Mouse (Mus musculus): Measurements from ENCODE around the gene Ptprg. TPM values are rescaled to one million over a fixed set of nuclear protein-coding genes. Genes with fewer than 3 reads are reported as not detected.
A peak's percentile ranks its signal among the peaks of the same experiment; 100 is the strongest.

The Ptprg gene
- polyA plus RNA-seq, 1 experiment: 48.6 TPM

GRCm38 (mm10) chr14:11992111-11992510 is 438.8 kb downstream of the Ptprg start:
- no peak for DNase-seq (ENCODE audit: low read depth)
- TF ChIP-seq POLR2A (IDR thresholded peaks at IDR 0.05; ENCODE audit: borderline replicate concordance, extremely low read depth, insufficient read depth, insufficient read length, poor library complexity, severe bottlenecking) (no peak), CTCF (IDR thresholded peaks at IDR 0.05; ENCODE audit: borderline replicate concordance, extremely low read depth, insufficient read depth, insufficient read length) (no peak)

GRCm38 (mm10) chr14:11992534-11992933 is 439.2 kb downstream of the Ptprg start:
- TF ChIP-seq POLR2A (IDR thresholded peaks at IDR 0.05; ENCODE audit: borderline replicate concordance, extremely low read depth, insufficient read depth, insufficient read length, poor library complexity, severe bottlenecking) (no peak), CTCF (IDR thresholded peaks at IDR 0.05; ENCODE audit: borderline replicate concordance, extremely low read depth, insufficient read depth, insufficient read length) (no peak)
- no peak for DNase-seq (ENCODE audit: low read depth)

DNA sequence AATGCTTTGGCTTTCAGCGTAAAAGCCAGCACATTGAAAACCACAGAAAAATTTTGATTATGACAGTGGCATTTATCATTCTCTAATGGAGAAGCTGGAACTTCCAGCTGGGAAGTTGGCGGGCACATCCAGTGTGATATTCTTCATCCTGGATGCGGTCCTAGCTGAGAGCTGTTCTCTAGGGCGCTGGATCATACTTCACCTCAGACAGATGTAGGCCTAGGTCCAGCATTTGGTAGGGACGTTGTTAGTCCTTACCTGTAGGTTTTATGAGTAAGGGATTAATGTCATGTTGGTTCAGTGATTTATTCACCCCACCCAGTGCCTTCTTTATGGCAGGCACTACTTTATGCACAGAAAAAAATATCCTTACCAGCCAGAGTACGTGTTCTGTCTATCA is 444.2 kb downstream of the Ptprg start:
- no peak for DNase-seq (ENCODE audit: low read depth)
- no peak for TF ChIP-seq POLR2A (IDR thresholded peaks at IDR 0.05; ENCODE audit: borderline replicate concordance, extremely low read depth, insufficient read depth, insufficient read length, poor library complexity, severe bottlenecking)

DNA sequence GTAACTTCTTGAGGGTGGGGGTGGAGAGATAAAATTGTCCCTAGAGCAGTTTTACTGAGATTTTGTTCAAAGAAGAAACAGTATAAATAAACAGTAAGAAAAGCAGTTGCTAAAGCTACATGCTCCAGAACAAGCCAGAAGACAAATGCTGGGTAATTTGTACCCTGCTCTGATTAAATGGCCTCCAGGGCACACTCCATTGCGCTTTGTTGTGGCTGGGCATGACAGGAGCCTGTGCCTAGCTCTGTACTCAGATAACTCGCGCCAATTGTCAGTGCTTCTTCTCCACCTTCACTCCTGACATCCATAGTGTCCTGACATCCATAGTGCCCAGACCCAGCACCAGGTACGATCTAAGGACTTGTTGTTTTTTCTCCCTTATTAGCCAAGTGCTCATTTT is 445.1 kb downstream of the Ptprg start:
- TF ChIP-seq CTCF (IDR thresholded peaks at IDR 0.05; ENCODE audit: borderline replicate concordance, extremely low read depth, insufficient read depth, insufficient read length): no peak
- TF ChIP-seq POLR2A (IDR thresholded peaks at IDR 0.05; ENCODE audit: borderline replicate concordance, extremely low read depth, insufficient read depth, insufficient read length, poor library complexity, severe bottlenecking): no peak
- DNase-seq (ENCODE audit: low read depth): no peak

DNA sequence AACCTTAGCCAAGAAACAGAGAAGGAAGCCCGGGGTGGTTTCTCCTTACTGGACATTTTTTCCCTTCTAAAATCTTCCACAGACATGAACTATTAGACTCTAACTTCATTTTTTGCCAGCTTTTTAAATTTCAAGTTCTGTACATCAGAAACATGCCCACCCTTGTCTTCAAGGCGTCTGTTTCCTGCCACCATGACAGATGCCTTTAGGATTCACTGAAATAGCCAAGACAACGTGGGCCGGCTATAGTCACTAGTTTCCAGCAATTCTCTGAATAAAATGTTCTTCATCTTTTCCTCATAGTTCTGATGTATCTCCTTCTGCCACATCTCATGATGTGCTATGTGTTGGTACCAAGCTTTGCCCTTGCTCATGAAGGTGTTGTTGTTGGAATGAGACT is 450.7 kb downstream of the Ptprg start:
- DNase-seq (ENCODE audit: low read depth): no peak
- TF ChIP-seq CTCF (IDR thresholded peaks at IDR 0.05; ENCODE audit: borderline replicate concordance, extremely low read depth, insufficient read depth, insufficient read length): no peak
- no peak for TF ChIP-seq POLR2A (IDR thresholded peaks at IDR 0.05; ENCODE audit: borderline replicate concordance, extremely low read depth, insufficient read depth, insufficient read length, poor library complexity, severe bottlenecking)

DNA sequence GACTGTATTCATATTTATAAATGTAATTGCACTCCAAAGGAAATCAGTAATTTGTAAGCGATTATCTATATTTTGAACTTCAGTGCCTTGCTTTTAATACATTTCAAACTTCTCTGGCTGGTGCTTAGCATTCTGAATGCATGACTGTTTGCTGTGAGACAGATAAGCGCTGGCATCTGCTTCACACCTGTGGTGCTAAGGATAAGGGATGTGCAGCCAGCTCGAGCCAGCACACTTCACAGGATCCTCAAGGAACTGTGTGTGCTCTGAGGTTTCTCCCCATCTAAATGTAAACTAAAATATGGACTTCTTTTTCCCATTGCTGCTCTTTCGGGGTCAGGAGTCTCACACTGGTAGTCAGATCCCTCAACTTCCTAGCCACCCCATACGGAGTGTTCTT is 458.4 kb downstream of the Ptprg start:
- TF ChIP-seq CTCF (IDR thresholded peaks at IDR 0.05; ENCODE audit: borderline replicate concordance, extremely low read depth, insufficient read depth, insufficient read length) (no peak), POLR2A (IDR thresholded peaks at IDR 0.05; ENCODE audit: borderline replicate concordance, extremely low read depth, insufficient read depth, insufficient read length, poor library complexity, severe bottlenecking) (no peak)
- peak; percentile 24 for DNase-seq (ENCODE audit: low read depth)

GRCm38 (mm10) chr14:12025812-12026728 is 472.7 kb downstream of the Ptprg start:
- DNase-seq (ENCODE audit: low read depth): no peak
- TF ChIP-seq CTCF (IDR thresholded peaks at IDR 0.05; ENCODE audit: borderline replicate concordance, extremely low read depth, insufficient read depth, insufficient read length) (no peak), POLR2A (IDR thresholded peaks at IDR 0.05; ENCODE audit: borderline replicate concordance, extremely low read depth, insufficient read depth, insufficient read length, poor library complexity, severe bottlenecking) (no peak)

- TF ChIP-seq POLR2A (IDR thresholded peaks at IDR 0.05; ENCODE audit: borderline replicate concordance, extremely low read depth, insufficient read depth, insufficient read length, poor library complexity, severe bottlenecking) (no peak), CTCF (IDR thresholded peaks at IDR 0.05; ENCODE audit: borderline replicate concordance, extremely low read depth, insufficient read depth, insufficient read length) (no peak)
Measured at GRCm38 (mm10) chr14:12027247-12027646, 473.9 kb downstream of the Ptprg start.

GRCm38 (mm10) chr14:12029926-12030325 is 476.6 kb downstream of the Ptprg start:
- DNase-seq (ENCODE audit: low read depth): peak; percentile 12
- no peak for TF ChIP-seq CTCF (IDR thresholded peaks at IDR 0.05; ENCODE audit: borderline replicate concordance, extremely low read depth, insufficient read depth, insufficient read length)
- no peak for TF ChIP-seq POLR2A (IDR thresholded peaks at IDR 0.05; ENCODE audit: borderline replicate concordance, extremely low read depth, insufficient read depth, insufficient read length, poor library complexity, severe bottlenecking)

More at GRCm38 (mm10) chr14:12027247-12027646, 473.9 kb downstream of the Ptprg start:
- no peak for DNase-seq (ENCODE audit: low read depth)

DNA sequence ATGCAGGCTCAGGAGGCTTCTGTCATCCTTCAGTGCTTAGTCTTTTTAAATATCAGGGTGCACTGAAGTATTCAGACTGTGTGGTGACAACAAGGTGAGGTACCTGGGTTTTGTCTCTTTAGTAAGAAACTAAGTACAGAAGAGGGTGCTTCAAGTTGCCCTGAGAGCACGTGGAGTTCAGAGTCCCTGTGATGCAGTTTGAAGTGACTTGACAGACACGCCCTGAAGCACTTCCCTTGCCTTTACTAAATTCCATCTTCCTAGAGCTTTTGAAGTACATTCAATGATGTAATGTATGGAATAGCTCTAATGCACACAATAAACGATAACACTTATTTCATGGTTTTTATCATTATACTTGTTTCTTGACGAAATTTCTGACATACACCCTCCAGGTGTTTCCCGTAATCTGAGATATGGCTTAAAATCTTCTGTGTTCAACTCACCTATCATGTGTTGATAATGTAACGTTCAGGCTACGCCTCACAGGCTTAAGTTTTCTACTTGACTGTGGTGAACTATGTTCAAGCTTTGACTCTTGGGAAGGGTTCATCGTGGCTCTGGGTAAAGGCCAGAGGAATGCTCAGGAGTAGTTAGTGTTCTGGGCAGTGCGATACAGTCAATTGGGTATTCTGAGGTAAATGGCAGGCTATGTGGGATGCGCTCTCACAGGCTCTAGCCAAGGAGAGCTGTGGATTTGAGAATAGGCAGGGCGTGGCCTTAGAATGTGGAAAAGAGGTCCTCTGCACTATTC is 483.4 kb downstream of the Ptprg start:
- DNase-seq (ENCODE audit: low read depth): no peak
- TF ChIP-seq CTCF (IDR thresholded peaks at IDR 0.05; ENCODE audit: borderline replicate concordance, extremely low read depth, insufficient read depth, insufficient read length): no peak
- no peak for TF ChIP-seq POLR2A (IDR thresholded peaks at IDR 0.05; ENCODE audit: borderline replicate concordance, extremely low read depth, insufficient read depth, insufficient read length, poor library complexity, severe bottlenecking)

DNA sequence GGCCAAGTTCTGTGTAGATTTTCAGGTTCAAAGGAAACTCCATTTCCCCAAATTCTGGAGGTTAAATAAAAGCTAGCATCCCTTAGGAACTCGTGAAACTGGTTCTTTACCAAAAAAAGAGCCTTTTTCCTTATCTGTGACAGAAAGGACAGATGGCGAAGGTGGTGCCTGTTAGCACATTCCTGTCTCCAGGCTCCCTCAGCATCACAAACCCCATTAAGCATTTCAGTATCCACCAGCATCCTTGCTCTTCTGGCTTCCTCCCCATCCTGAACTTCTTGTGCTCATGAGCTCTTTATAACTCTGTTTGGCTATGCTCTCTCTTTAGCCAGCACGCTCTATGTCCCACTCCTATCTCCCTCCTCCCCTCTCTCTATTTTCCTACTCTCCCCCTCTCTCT is 486.4 kb downstream of the Ptprg start:
- TF ChIP-seq POLR2A (IDR thresholded peaks at IDR 0.05; ENCODE audit: borderline replicate concordance, extremely low read depth, insufficient read depth, insufficient read length, poor library complexity, severe bottlenecking) (no peak), CTCF (IDR thresholded peaks at IDR 0.05; ENCODE audit: borderline replicate concordance, extremely low read depth, insufficient read depth, insufficient read length) (no peak)

More for the DNA sequence above, 486.4 kb downstream of the Ptprg start:
- no peak for DNase-seq (ENCODE audit: low read depth)
